Mouse (Mus musculus) heart, embryonic 10.5 days (tissue): Measurements from ENCODE around the gene Kansl2. TPM values are rescaled to one million over a fixed set of nuclear protein-coding genes. Genes with fewer than 3 reads are reported as not detected.
A peak's percentile ranks its signal among the peaks of the same experiment; 100 is the strongest.
"Not testable (repeated sequence)": the region's sequence is repeated elsewhere in the genome, so short reads cannot be mapped to it uniquely, and the experiment has no call there.

Source experiments
- DNase-seq: peaks from one replicate; pipeline ENCODE4 v3.0.0-alpha.2; 2017; ENCODE audit warnings: low spot score
- H3K27ac ChIP-seq: fragments of 300-500 bp; sonication (generic); 2 replicates; pipeline ENCODE4 v1.5.1; 2016; ENCODE audit warnings: mild to moderate bottlenecking
- H3K27me3 ChIP-seq: fragments of 300-500 bp; sonication (generic); 2 replicates; pipeline ENCODE4 v1.6.1; 2016; ENCODE audit warnings: mild to moderate bottlenecking; ENCODE audit not compliant: poor library complexity, insufficient read depth, severe bottlenecking
- H3K36me3 ChIP-seq: fragments of 300-500 bp; sonication (generic); 2 replicates; pipeline ENCODE4 v1.6.1; 2016; ENCODE audit warnings: mild to moderate bottlenecking, moderate library complexity
- H3K4me1 ChIP-seq: fragments of 300-500 bp; sonication (generic); 2 replicates; pipeline ENCODE4 v1.6.1; 2016; ENCODE audit warnings: mild to moderate bottlenecking
- H3K4me3 ChIP-seq: fragments of 300-500 bp; sonication (generic); 2 replicates; pipeline ENCODE4 v1.5.1; 2016; ENCODE audit warnings: mild to moderate bottlenecking, moderate library complexity
- H3K9me3 ChIP-seq: fragments of 300-500 bp; sonication (generic); 2 replicates; pipeline ENCODE4 v1.6.1; 2016; ENCODE audit warnings: mild to moderate bottlenecking, moderate library complexity
- WGBS: fragments of 180-500 bp; shearing (Covaris S2); methylation state at CpG from one replicate; pipeline ENCODE4 v1.1.7; 2016; 5-methylcytosine and 5-hydroxymethylcytosine counted together
- polyA plus RNA-seq: library from polyadenylated mRNA; unstranded; fragments of >200 nt; fragmentation: Nextera tagmentation; extraction: Ambion mirVana; gene quantifications from 2 replicates; pipeline ENCODE4 v1.2.1, GENCODE M21; 2016

Kansl2 gene
- polyA plus RNA-seq, 1 experiment from 2014 or later = 127 TPM

DNA sequence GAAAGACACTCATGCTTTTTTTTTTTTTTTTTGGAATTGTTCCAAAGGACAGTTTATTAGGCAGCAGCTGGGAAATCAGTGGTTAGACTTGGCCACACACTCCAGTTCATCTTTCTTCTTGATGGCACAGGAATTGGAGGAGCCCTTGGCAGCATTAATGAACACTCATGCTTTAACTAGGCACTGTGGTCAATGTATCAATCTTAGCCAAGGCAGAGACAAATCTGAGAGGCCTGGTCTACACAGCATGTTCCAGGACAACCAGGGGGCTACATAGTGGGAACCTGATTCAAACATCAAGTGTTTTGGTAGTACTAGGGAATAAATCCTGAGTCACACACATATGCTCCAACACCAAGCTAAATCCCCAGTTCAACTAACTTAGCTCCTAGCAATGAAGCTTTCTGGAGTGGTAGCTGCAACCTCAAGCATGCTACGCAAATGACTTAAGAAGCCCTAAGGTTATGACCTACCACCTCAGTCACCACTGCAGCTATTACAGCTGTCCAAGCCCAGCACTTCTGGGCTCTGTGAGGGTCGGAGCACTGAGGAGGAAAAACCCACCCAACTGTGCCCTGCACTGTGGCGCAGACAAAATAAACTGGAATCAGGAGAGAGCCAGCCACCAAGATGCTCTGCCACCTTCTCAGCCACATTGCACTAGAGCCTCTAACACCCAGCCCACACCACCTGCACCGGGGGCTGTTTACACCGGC is 6.8 kb downstream of the Kansl2 start:
- H3K27me3 ChIP-seq = no peaks in the 10 kb centered on the region
- H3K4me1 ChIP-seq = peaks cover 2% of the 10 kb centered on the region
- H3K27ac ChIP-seq = no peak overlapping the region
- H3K9me3 ChIP-seq = no peaks in the 10 kb centered on the region
- no peak for DNase-seq
- 93% methylated on average over 5 of the region's 5 CpGs for WGBS
- no peak overlapping the region for H3K4me3 ChIP-seq
- peaks cover 98% of the 10 kb centered on the region for H3K36me3 ChIP-seq

DNA sequence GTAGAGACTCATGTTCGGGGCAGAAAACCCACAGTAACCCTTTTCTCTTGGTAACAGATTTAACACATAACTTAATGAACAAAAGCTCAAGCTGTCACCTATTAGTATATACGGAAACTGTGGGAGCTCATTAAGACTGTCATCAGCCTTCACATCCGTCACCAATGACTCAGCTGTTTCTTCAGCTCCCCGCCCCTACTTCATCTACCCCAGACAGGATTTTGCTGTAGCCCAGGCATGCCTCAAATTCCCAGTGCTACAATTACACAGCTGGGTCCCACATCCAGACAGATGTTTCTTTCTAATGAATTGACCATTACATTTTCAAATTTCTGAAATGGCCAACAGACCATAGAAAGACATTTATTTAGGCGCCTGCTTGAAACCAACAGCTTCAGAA is 8.0 kb downstream of the Kansl2 start:
- no peak overlapping the region for H3K4me3 ChIP-seq
- H3K36me3 ChIP-seq = peaks cover 98% of the 10 kb centered on the region
- H3K4me1 ChIP-seq = no peaks in the 10 kb centered on the region
- 73% methylated on average over 5 of the region's 5 CpGs for WGBS
- no peak overlapping the region for H3K27ac ChIP-seq
- no peaks in the 10 kb centered on the region for H3K27me3 ChIP-seq
- DNase-seq = no peak
- no peaks in the 10 kb centered on the region for H3K9me3 ChIP-seq

DNA sequence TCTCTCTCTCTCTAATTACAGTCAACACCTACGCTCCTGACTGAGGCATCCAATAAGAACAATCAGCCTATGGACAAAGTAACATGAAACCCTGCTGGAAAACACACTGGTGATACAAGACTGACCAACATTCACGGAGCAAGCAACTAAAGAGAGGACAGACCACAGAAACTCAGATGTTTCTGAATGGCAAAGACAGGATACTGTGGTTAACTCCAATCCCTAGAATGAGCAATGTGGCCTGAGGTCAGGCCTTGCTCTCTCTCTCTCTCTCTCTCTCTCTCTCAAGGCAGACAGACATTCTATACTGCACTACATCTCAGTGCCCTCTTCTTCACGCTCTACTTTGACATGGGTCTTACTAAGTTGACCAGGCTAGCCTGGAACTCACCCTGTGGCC is 12.8 kb downstream of the Kansl2 start:
- no peak for DNase-seq
- Histone ChIP-seq H3K9me3 (no peaks in the 10 kb centered on the region), H3K4me1 (no peaks in the 10 kb centered on the region), H3K4me3 (no peak overlapping the region), H3K27ac (no peak overlapping the region), H3K27me3 (no peaks in the 10 kb centered on the region), H3K36me3 (peaks cover 83% of the 10 kb centered on the region)
- 96% methylated on average over 3 of the region's 3 CpGs for WGBS

DNA sequence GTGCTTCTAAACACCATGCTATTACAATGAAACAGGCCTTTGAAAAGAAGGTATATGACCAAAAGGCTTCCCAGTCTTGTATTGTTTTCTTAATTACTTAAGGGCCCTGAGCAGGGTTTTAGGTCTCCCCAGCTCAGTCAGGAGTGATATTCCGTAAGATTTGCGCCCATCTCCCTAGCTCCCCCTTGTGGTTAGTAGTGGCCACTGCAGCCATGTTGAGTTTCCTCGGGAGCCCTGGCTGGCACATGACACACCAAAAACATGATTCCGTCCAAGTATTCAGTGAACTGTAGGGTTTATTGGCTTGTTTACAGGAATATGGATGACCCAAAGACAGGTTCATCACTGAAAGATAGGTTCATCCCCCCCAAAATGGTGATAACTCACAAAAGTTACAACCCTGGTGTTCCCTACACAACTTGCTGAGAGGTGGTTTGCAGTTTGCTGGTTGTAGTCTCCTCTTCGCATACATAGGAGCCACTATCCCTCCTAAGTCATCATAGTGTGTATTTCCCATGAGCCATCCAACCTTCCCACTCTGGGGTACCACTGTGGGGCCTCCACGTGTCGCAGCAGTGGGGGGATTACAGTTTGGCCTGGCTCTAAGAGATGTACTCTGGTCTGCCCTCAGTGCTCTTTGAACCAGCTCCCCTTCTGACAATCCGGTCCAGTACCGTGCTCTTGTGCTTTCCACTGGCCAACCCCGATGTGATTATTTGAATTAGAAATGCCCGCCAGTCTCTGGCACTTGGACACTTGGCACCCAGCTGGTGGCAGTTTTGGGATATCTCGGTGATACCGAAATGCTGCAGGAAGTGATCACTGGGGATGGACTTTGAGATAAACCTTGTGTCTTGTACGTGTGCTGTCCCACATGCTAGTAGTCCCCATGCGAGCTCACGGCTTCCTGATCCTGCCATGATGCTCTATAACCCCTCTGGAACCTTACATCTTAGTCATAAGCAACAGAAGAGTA is 16.4 kb downstream of the Kansl2 start:
- DNase-seq = peak; percentile 80
- WGBS = 71% methylated on average over 16 of the region's 16 CpGs
- H3K27me3 ChIP-seq = no peaks in the 10 kb centered on the region
- no peaks in the 10 kb centered on the region for H3K9me3 ChIP-seq
- H3K4me1 ChIP-seq = peaks cover 7% of the 10 kb centered on the region
- H3K4me3 ChIP-seq = no peak overlapping the region
- peaks cover 48% of the 10 kb centered on the region for H3K36me3 ChIP-seq
- H3K27ac ChIP-seq = no peak overlapping the region

DNA sequence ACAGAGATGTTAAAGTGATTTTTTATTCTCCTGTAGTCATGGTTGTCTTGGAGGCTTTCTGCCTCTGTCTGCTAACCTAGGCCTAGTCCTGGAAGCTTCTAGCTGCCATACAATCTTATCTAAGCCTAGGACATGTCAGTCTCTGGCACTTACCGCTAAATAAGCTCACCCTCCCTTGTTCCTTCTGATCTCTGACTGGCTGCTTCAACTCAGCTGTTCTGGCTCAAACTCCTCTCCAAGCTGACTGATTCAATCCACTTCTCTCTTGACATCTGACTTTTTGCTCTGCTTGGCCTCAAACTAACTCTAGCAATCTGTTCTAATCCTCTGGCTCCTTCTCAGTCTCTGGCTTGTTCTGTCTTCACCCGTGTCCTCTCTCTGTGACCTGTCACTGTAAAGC is 19.2 kb downstream of the Kansl2 start:
- 49% methylated on average over 2 of the region's 2 CpGs for WGBS
- Histone ChIP-seq H3K4me1 (peaks cover 18% of the 10 kb centered on the region), H3K36me3 (peaks cover 19% of the 10 kb centered on the region)
- H3K4me3 ChIP-seq, H3K9me3 ChIP-seq, H3K27me3 ChIP-seq, DNase-seq, H3K27ac ChIP-seq: not testable (repeated sequence)

DNA sequence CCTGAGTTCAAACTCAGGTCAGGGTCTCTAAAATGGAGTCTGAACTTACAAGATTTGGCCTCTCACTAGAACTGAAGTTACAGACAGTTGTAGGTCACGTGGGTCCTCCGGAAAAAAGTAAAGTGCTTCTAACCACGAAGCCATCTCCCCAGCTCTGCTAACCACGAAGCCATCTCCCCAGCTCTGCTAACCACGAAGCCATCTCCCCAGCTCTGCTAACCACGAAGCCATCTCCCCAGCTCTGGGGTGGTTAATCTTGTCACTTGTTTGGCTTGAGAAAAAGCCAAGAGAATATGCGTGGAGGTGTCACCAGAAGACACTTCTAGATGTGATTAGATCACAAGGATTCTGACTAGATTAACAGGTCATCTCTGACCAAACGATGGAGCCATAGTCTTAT is 19.9 kb downstream of the Kansl2 start:
- Histone ChIP-seq H3K9me3 (no peaks in the 10 kb centered on the region), H3K4me3 (no peak overlapping the region), H3K27me3 (no peaks in the 10 kb centered on the region), H3K4me1 (peaks cover 18% of the 10 kb centered on the region), H3K36me3 (peaks cover 14% of the 10 kb centered on the region), H3K27ac (no peak overlapping the region)
- no peak for DNase-seq
- 82% methylated on average over 8 of the region's 8 CpGs for WGBS

DNA sequence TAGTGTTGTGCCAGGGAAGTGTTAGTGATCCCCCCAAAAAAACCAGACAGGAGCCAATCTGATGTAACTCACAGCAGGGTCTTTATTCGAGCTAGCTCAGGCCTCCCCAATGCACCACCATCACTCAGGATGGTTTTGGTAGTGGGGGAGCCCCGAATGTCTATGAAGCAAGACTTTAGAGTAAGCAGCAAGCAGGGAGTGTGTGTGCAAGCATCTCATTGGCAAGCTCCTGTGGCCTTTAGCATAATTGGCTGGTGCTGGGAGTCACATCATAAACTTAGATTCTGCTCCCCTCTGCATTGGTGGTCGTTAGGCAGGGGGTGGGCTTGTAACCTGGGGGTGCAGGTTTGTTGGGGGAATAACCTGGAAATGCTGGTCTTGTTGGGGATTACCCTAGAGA is 20.4 kb downstream of the Kansl2 start:
- not testable (repeated sequence) for H3K27ac ChIP-seq, H3K9me3 ChIP-seq, DNase-seq, H3K27me3 ChIP-seq, H3K4me3 ChIP-seq
- Histone ChIP-seq H3K4me1 (peaks cover 18% of the 10 kb centered on the region), H3K36me3 (peaks cover 14% of the 10 kb centered on the region)
- 65% methylated on average over 3 of the region's 3 CpGs for WGBS

DNA sequence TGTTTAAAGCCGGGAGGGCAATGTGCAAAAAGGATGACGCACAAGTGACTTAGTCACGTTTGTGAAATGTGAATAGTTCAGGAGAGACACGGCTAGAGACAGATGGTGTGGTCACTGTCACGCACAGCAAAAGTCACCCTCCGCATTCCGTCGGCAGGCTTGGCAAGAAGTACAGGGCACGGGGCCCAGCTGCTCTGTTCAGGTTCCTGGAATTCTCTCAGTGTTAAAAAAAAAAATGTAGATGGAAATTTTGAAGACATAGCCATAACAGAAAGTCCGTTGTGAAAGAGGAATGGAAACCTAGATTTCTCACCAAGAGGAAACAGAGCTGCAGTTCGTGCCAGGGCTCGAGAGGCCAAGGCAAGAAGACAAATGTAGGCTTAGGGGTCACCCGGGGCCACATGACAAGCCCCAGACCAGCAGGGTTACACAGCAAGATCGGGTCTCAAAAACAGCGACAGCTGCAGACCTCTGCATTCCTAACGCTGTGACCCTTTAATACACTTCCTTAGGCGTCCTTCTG is 21.2 kb downstream of the Kansl2 start:
- peaks cover 6% of the 10 kb centered on the region for H3K36me3 ChIP-seq
- H3K9me3 ChIP-seq = no peaks in the 10 kb centered on the region
- H3K4me3 ChIP-seq = no peak overlapping the region
- 45% methylated on average over 17 of the region's 17 CpGs for WGBS
- no peak for DNase-seq
- H3K27me3 ChIP-seq = no peaks in the 10 kb centered on the region
- no peak overlapping the region for H3K27ac ChIP-seq
- peaks cover 18% of the 10 kb centered on the region for H3K4me1 ChIP-seq

DNA sequence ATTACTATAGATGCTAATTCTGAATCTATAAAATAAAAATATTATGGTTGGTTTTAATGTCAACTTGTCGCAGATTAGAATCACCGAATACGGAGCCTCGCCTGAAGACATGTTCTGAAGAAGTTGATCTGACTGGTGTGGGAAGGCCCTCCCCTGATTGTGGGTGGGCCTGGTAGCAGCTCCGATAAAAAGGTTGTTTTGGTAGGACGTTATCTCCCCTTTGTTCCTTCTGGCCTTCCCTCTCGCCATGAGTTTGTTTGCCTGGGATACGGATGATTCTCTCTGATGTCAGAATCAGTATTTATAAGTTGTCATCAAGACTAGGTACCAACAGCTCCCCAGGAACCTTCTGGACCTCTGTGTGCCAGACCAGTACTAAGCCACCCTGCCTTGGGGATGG is 21.8 kb downstream of the Kansl2 start:
- 38% methylated on average over 8 of the region's 8 CpGs for WGBS

DNA sequence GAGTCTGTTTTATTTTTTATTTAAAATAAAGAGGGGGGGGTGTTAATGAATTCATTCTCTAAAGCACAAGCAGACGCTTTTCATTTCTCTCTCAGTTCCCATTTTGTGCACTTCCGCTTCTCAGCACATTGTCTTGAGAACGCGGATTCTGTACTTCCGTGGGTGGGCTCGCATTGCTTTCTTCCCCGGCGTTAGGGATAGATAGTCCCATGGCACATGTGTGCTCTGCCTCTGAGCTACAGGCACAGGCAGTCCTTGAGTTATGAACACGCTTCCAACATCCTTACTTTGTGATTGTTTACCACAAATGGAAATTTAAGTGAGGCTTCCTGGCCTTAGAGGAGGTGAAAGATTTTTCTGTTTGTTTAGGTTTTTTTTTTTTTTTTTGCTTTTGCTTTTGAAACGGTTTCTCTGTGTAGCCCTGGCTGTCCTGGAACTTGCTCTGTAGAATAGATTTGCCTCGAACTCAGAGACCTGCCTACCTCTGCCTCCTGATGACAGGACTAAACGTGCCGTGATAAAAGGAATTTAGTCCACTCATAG is 22.6 kb downstream of the Kansl2 start:
- H3K27me3 ChIP-seq = no peaks in the 10 kb centered on the region
- no peak overlapping the region for H3K4me3 ChIP-seq
- no peaks in the 10 kb centered on the region for H3K9me3 ChIP-seq
- H3K4me1 ChIP-seq = peaks cover 18% of the 10 kb centered on the region
- no peaks in the 10 kb centered on the region for H3K36me3 ChIP-seq
- H3K27ac ChIP-seq = no peak overlapping the region
- WGBS = 67% methylated on average over 13 of the region's 13 CpGs
- no peak for DNase-seq

More for the DNA sequence above, 21.8 kb downstream of the Kansl2 start:
- DNase-seq = no peak
- no peak overlapping the region for H3K4me3 ChIP-seq
- H3K36me3 ChIP-seq = 0 out of 2 replicates have a peak, but pooled peaks cover 3% of the 10 kb centered on the region
- no peaks in the 10 kb centered on the region for H3K27me3 ChIP-seq
- H3K4me1 ChIP-seq = peaks cover 18% of the 10 kb centered on the region
- H3K9me3 ChIP-seq = no peaks in the 10 kb centered on the region
- no peak overlapping the region for H3K27ac ChIP-seq

DNA sequence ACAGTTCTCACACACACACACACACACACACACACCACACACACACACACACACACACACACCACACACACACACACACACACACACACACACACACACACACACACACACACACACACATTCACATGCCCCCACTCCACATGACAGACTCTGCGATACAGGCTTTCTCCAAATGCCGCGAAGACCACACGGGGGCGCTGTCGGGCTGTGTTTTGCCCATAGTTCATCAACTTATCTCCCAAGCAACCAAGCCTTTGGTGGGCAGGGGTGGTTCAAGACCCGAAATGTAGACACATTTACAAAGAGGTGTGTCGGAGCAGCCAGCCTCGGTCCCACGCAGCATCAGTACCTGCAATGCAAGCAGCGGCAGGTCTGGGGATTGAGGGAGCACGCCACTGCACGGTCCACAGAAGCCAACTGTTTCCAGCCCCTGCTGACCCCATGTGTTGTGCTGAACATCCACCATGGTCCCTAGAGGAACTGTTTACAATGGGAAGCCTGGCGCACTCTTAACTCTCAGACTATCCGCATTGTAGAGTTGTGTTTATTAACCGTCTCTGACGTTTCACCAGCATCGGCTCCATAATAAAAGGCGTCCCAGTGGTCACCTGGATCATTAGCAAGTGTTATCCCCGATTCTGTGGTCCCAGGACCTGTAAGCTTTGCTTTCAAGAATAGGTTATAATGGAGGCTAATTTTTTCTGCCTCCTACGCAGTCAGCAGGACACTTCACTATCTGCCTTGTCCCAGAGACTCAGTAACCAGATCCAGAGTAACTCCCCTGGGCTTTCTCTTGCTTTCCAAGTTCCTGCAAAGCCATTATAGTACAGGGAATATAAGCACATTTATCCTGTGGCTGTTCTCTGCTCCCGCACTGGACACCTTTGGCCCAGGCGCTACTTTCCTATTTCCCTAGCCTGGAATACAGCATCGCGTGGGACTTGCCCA is 23.4 kb downstream of the Kansl2 start:
- WGBS = 29% methylated on average over 25 of the region's 25 CpGs
- peaks cover 18% of the 10 kb centered on the region for H3K4me1 ChIP-seq
- no peaks in the 10 kb centered on the region for H3K36me3 ChIP-seq
- DNase-seq = peak; percentile 87
- H3K27me3 ChIP-seq = no peaks in the 10 kb centered on the region
- peak overlapping the region; percentile 44 for H3K4me3 ChIP-seq
- H3K27ac ChIP-seq = no peak overlapping the region
- H3K9me3 ChIP-seq = no peaks in the 10 kb centered on the region

DNA sequence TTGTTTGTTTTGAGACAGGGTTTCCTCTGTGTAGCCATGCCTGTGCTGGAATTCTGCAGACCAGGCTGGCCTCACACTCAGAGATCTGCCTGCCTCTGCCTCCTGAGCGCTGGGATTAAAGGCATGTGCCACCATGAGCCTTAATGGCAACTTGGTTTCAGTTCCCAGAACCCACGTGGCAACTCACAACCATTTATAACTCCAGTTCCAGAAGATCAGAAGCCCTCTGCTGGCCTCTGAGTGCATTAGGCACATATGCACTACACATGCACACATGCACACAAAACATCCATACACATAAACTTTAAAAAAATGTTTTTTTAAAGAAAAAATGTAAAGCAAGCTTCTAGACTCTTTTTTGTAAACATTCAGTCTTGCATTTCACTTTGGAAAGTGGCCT is 24.7 kb downstream of the Kansl2 start:
- DNase-seq = no peak
- Histone ChIP-seq H3K9me3 (no peaks in the 10 kb centered on the region), H3K36me3 (no peaks in the 10 kb centered on the region), H3K4me1 (peaks cover 18% of the 10 kb centered on the region), H3K27me3 (no peaks in the 10 kb centered on the region), H3K4me3 (no peak overlapping the region), H3K27ac (no peak overlapping the region)
- WGBS = 47% methylated on average over 2 of the region's 2 CpGs
